ENCODE assay signal across 12 mouse cellular contexts in genomic region chr7:142462594-142463078, GRCm38 (mm10). TPM values are rescaled to one million over a fixed set of nuclear protein-coding genes. Genes with fewer than 3 reads are reported as not detected.
DNase-seq lines count a peak whose midpoint lies in the region; ATAC-seq and TF ChIP-seq lines count a peak whose summit lies in the region.
"Had no signal": no experiment of that assay in that cellular context is flagged by ENCODE, and none has a peak within 500 bp of the region (broad histone marks: within the 10 kb centered on the region; RNA-seq: fewer than 3 reads in every experiment).

No protein-coding gene starts in this region.

- H3K9me3 ChIP-seq in liver, postnatal 0 days (ENCODE audit: low read length) = no peaks in the 10 kb centered on the region
- no peaks in the 10 kb centered on the region for H3K9me3 ChIP-seq in forebrain, embryonic 16.5 days (ENCODE audit: control insufficient read depth, low read length)

- peaks cover 10% of the 10 kb centered on the region for H3K4me1 ChIP-seq in liver, postnatal 0 days (ENCODE audit: insufficient read depth)
- H3K4me1 ChIP-seq in forebrain, embryonic 16.5 days (replicated peaks; ENCODE audit: control insufficient read depth, insufficient read depth, low read length) = peaks cover 3% of the 10 kb centered on the region

- H3K4me3 ChIP-seq in liver, postnatal 0 days (ENCODE audit: low read depth, low read length) = peak overlapping the region; percentile 45
- no peak overlapping the region for H3K4me3 ChIP-seq in forebrain, embryonic 16.5 days (replicated peaks; ENCODE audit: low read length)

- TF ChIP-seq EP300 in liver, postnatal 0 days (IDR thresholded peaks at IDR 0.05; ENCODE audit: low read depth) = no peak

- H3K9ac ChIP-seq in liver, postnatal 0 days (replicated peaks) = no peak overlapping the region
- H3K9ac ChIP-seq in forebrain, embryonic 16.5 days (replicated peaks; ENCODE audit: low read depth, low read length) = no peak overlapping the region
- H3K9ac ChIP-seq: liver, embryonic 14.5 days had no signal

- H3K27me3 ChIP-seq in liver, postnatal 0 days (ENCODE audit: insufficient read depth, low read length) = no peaks in the 10 kb centered on the region
- no peaks in the 10 kb centered on the region for H3K27me3 ChIP-seq in forebrain, embryonic 16.5 days (replicated peaks; ENCODE audit: control insufficient read depth, insufficient read depth, low read length)

- peak; percentile 94 for DNase-seq in heart, adult 11 months
- no peak for DNase-seq in heart, adult 9 months (ENCODE audit: low spot score in 2 of 2)
- peak; percentile 32 to 34 for DNase-seq in B cell, adult 2 months
- peak; percentile 9 for DNase-seq in gastrocnemius, postnatal 14 days
- DNase-seq in liver, postnatal 0 days = no peak
- DNase-seq in kidney, postnatal 14 days = no peak
- no peak for DNase-seq in adipocyte (ENCODE audit: low spot score)

- no peak for ATAC-seq in liver, postnatal 0 days
- ATAC-seq in forebrain, embryonic 16.5 days = no peak

- WGBS in liver, postnatal 0 days (ENCODE audit: insufficient replicate concordance) = 44% methylated on average over 4 of the region's 4 CpGs
- WGBS in forebrain, embryonic 16.5 days = 72% methylated on average over 4 of the region's 4 CpGs

- TF ChIP-seq CTCF in liver, postnatal 0 days (IDR thresholded peaks at IDR 0.05; ENCODE audit: low read depth) = no peak

- H3K27ac ChIP-seq in liver, postnatal 0 days (ENCODE audit: low read depth) = no peak overlapping the region
- no peak overlapping the region for H3K27ac ChIP-seq in forebrain, embryonic 16.5 days (ENCODE audit: low read length)
- H3K27ac ChIP-seq: liver, embryonic 14.5 days had no signal

- H3K4me2 ChIP-seq in liver, postnatal 0 days (ENCODE audit: low read depth, low read length) = peak overlapping the region; percentile 61
- no peak overlapping the region for H3K4me2 ChIP-seq in forebrain, embryonic 16.5 days (ENCODE audit: low read length)

- no peaks in the 10 kb centered on the region for H3K36me3 ChIP-seq in liver, postnatal 0 days (replicated peaks; ENCODE audit: insufficient read depth, low read length)
- no peaks in the 10 kb centered on the region for H3K36me3 ChIP-seq in forebrain, embryonic 16.5 days (ENCODE audit: control insufficient read depth, insufficient read depth)

- intact Hi-C loops in gastrocnemius, postnatal 14 days (cut with DNase I; ENCODE audit: low total_unique reads) = no loop called here

RNA-seq across cellular contexts. Expression of gene Lsp1, which starts 2.0 kb away (rescaled TPM):
- 10 to 100 TPM; 22.2 to 35.0 TPM for total RNA-seq in gastrocnemius, postnatal 14 days (2021)
- polyA plus RNA-seq in liver, postnatal 0 days (2015; fragmentation: Nextera tagmentation; extraction: Ambion mirVana) = 31.5 and 33.6 TPM in 2 replicates
- 3.5 and 5.5 TPM in 2 replicates for polyA plus RNA-seq in forebrain, embryonic 16.5 days (2015; fragmentation: Nextera tagmentation; extraction: Ambion mirVana)

RNA-seq across cellular contexts. Expression of gene Tnni2, which starts 21.0 kb away (rescaled TPM):
- over 10,000 TPM; 14,029 to 14,677 TPM for total RNA-seq in gastrocnemius, postnatal 14 days (2021)
- polyA plus RNA-seq in liver, postnatal 0 days (2015; fragmentation: Nextera tagmentation; extraction: Ambion mirVana) = 6.9 and 72.7 TPM in 2 replicates
- 0.89 TPM in 1 of 2 replicates, not detected in the other for polyA plus RNA-seq in forebrain, embryonic 16.5 days (2015; fragmentation: Nextera tagmentation; extraction: Ambion mirVana)

RNA-seq across cellular contexts. Expression of gene Syt8, which starts 28.0 kb away (rescaled TPM):
- not detected for total RNA-seq in gastrocnemius, postnatal 14 days (2021)
- not detected in 2 replicates for polyA plus RNA-seq in liver, postnatal 0 days (2015; fragmentation: Nextera tagmentation; extraction: Ambion mirVana)
- polyA plus RNA-seq in forebrain, embryonic 16.5 days (2015; fragmentation: Nextera tagmentation; extraction: Ambion mirVana) = not detected in 2 replicates
- total RNA-seq: adrenal gland, postnatal 4 days had no signal
- polyA plus RNA-seq: cortical plate, adult 2 months; kidney, embryonic 14.5 days had no signal

RNA-seq across cellular contexts. Expression of gene Tnnt3, which starts 36.0 kb away (rescaled TPM):
- total RNA-seq in gastrocnemius, postnatal 14 days (2021) = over 10,000 TPM; 22,199 to 23,470 TPM
- 3.6 and 72.5 TPM in 2 replicates for polyA plus RNA-seq in liver, postnatal 0 days (2015; fragmentation: Nextera tagmentation; extraction: Ambion mirVana)
- polyA plus RNA-seq in forebrain, embryonic 16.5 days (2015; fragmentation: Nextera tagmentation; extraction: Ambion mirVana) = 0.73 and 1.2 TPM in 2 replicates

Comparison
In these comparisons a context has a peak if more than half of its experiments do, and no peak if none do; other contexts are left out.
1. DNase-seq: peak in heart, adult 11 months (single experiment), B cell, adult 2 months (2 of 2) and gastrocnemius, postnatal 14 days (single experiment); none in heart, adult 9 months (0 of 2), liver, postnatal 0 days (single experiment), kidney, postnatal 14 days (single experiment) and adipocyte (single experiment).